Mouse (Mus musculus): ENCODE measurements around the gene Hoxc4.

Hoxc4 gene

GRCm38 (mm10) chr15:103035548-103035881 is 16.8 kb downstream of the Hoxc4 start:
- DNase-seq (ENCODE audit: inconsistent age in 2 of 2, low spot score in 1 of 2), result peak in 1 of 2 experiments; percentile 59

- no peak for DNase-seq (ENCODE audit: inconsistent age in 2 of 2, low spot score in 1 of 2)
Observed at GRCm38 (mm10) chr15:103037579-103037978, 18.8 kb downstream of the Hoxc4 start.

GRCm38 (mm10) chr15:103038701-103039480 is 20.2 kb downstream of the Hoxc4 start:
- no peak for DNase-seq (ENCODE audit: inconsistent age in 2 of 2, low spot score in 1 of 2)

GRCm38 (mm10) chr15:103039609-103040008 is 20.9 kb downstream of the Hoxc4 start:
- DNase-seq (ENCODE audit: inconsistent age in 2 of 2, low spot score in 1 of 2), result no peak

- DNase-seq (ENCODE audit: inconsistent age in 2 of 2, low spot score in 1 of 2), result no peak
Observed at GRCm38 (mm10) chr15:103040601-103041000, 21.9 kb downstream of the Hoxc4 start.

- no peak for DNase-seq (ENCODE audit: inconsistent age in 2 of 2, low spot score in 1 of 2)
Observed at GRCm38 (mm10) chr15:103041613-103042012, 22.9 kb downstream of the Hoxc4 start.

GRCm38 (mm10) chr15:103042209-103042608 is 23.5 kb downstream of the Hoxc4 start:
- DNase-seq (ENCODE audit: inconsistent age in 2 of 2, low spot score in 1 of 2), result no peak

GRCm38 (mm10) chr15:103051670-103052069 is 32.9 kb downstream of the Hoxc4 start:
- no peak for DNase-seq (ENCODE audit: inconsistent age in 2 of 2, low spot score in 1 of 2)

- no peak for DNase-seq (ENCODE audit: inconsistent age in 2 of 2, low spot score in 1 of 2)
Observed at GRCm38 (mm10) chr15:103053210-103053609, 34.5 kb downstream of the Hoxc4 start.

GRCm38 (mm10) chr15:103056396-103056795 is 37.7 kb downstream of the Hoxc4 start:
- DNase-seq (ENCODE audit: inconsistent age in 2 of 2, low spot score in 1 of 2), result no peak

GRCm38 (mm10) chr15:103058715-103059114 is 40.0 kb downstream of the Hoxc4 start:
- DNase-seq (ENCODE audit: inconsistent age in 2 of 2, low spot score in 1 of 2), result peak in 1 of 2 experiments; percentile 59

- peak in 1 of 2 experiments; percentile 68 for DNase-seq (ENCODE audit: inconsistent age in 2 of 2, low spot score in 1 of 2)
Observed at GRCm38 (mm10) chr15:103059393-103059992, 40.8 kb downstream of the Hoxc4 start.

- peak in 1 of 2 experiments; percentile 40 for DNase-seq (ENCODE audit: inconsistent age in 2 of 2, low spot score in 1 of 2)
Observed at GRCm38 (mm10) chr15:103060021-103060340, 41.2 kb downstream of the Hoxc4 start.

- DNase-seq (ENCODE audit: inconsistent age in 2 of 2, low spot score in 1 of 2), result peak; percentile 36 to 77
Observed at GRCm38 (mm10) chr15:103060341-103061130, 41.8 kb downstream of the Hoxc4 start.

GRCm38 (mm10) chr15:103061131-103061825 is 42.5 kb downstream of the Hoxc4 start:
- DNase-seq (ENCODE audit: inconsistent age in 2 of 2, low spot score in 1 of 2), result peak; percentile 65 to 78

GRCm38 (mm10) chr15:103061988-103062387 is 43.3 kb downstream of the Hoxc4 start:
- DNase-seq (ENCODE audit: inconsistent age in 2 of 2, low spot score in 1 of 2), result peak in 1 of 2 experiments; percentile 33

- DNase-seq (ENCODE audit: inconsistent age in 2 of 2, low spot score in 1 of 2), result no peak
Observed at GRCm38 (mm10) chr15:103065642-103066041, 46.9 kb downstream of the Hoxc4 start.

GRCm38 (mm10) chr15:103067701-103068100 is 49.0 kb downstream of the Hoxc4 start:
- no peak for DNase-seq (ENCODE audit: inconsistent age in 2 of 2, low spot score in 1 of 2)

- DNase-seq (ENCODE audit: inconsistent age in 2 of 2, low spot score in 1 of 2), result peak; percentile 45 to 70
Observed at GRCm38 (mm10) chr15:103069173-103069572, 50.4 kb downstream of the Hoxc4 start.

GRCm38 (mm10) chr15:103071266-103071665 is 52.5 kb downstream of the Hoxc4 start:
- peak; percentile 51 to 68 for DNase-seq (ENCODE audit: inconsistent age in 2 of 2, low spot score in 1 of 2)

Data from adrenal gland, adult (tissue).